Mouse (Mus musculus) heart, adult 2 months (tissue): ENCODE measurements around the gene Gm20388. TPM values are rescaled to one million over a fixed set of nuclear protein-coding genes. Genes with fewer than 3 reads are reported as not detected.
A peak's percentile ranks its signal among the peaks of the same experiment; 100 is the strongest.

ENCODE experiments used
- DNase-seq, 2 experiments: peaks; one replicate each; pipeline ENCODE4 v3.0.0; 2021
- H3K27ac ChIP-seq: fragments of 200-600 bp; 2 replicates; pipeline ENCODE4 v1.8.1; 2022
- H3K27me3 ChIP-seq: fragments of 200-500 bp; 2 replicates; pipeline ENCODE4 v1.6.1; 2012; ENCODE audit warnings: mild to moderate bottlenecking, low read length, inconsistent platforms, mixed read lengths; ENCODE audit not compliant: control insufficient read depth, insufficient read depth
- H3K36me3 ChIP-seq: fragments of 200-500 bp; 2 replicates; pipeline ENCODE4 v1.6.1; 2012; ENCODE audit warnings: low read length, inconsistent platforms; ENCODE audit not compliant: control insufficient read depth, insufficient read depth
- H3K4me1 ChIP-seq: fragments of 200-500 bp; 2 replicates; pipeline ENCODE4 v1.6.1; 2011; ENCODE audit warnings: low read length; ENCODE audit not compliant: control insufficient read depth, insufficient read depth
- H3K4me3 ChIP-seq: fragments of 200-600 bp; 2 replicates; pipeline ENCODE4 v1.8.1; 2022
- H3K79me2 ChIP-seq: fragments of 200-500 bp; replicated peaks from 2 replicates; pipeline ENCODE4 v1.6.1; 2012; ENCODE audit warnings: mild to moderate bottlenecking, inconsistent platforms, low read length, moderate library complexity, mixed read lengths; ENCODE audit not compliant: control insufficient read depth, insufficient read depth
- H3K9ac ChIP-seq: fragments of 200-500 bp; 2 replicates; pipeline ENCODE4 v1.6.1; 2012; ENCODE audit warnings: low read depth, mild to moderate bottlenecking, control low read depth, inconsistent platforms, low read length, mixed read lengths
- CTCF ChIP-seq: fragments of 200-600 bp; IDR thresholded peaks from 2 replicates; pipeline ENCODE4 v1.8.1; 2022; ENCODE audit warnings: antibody characterized with exemption, mild to moderate bottlenecking, moderate library complexity
- EP300 ChIP-seq: fragments of 200-500 bp; IDR thresholded peaks from 2 replicates; pipeline ENCODE4 v1.6.1; 2011; ENCODE audit warnings: low read depth, low read length, control low read depth; ENCODE audit not compliant: insufficient read depth
- POLR2A ChIP-seq: fragments of 200-500 bp; IDR thresholded peaks from 2 replicates; pipeline ENCODE4 v1.6.1; 2011; ENCODE audit warnings: mild to moderate bottlenecking, low read depth, low read length, control low read depth; ENCODE audit not compliant: insufficient read depth
- WGBS: fragments of 180-500 bp; shearing (Covaris S2); methylation state at CpG from one replicate; pipeline ENCODE4 v1.1.7; 2018; 5-methylcytosine and 5-hydroxymethylcytosine counted together
- intact Hi-C: fragments of 180-260 bp; cut with DNase I; formaldehyde crosslinking; loops from one replicate; pipeline ENCODE4 v1.15.1; 2025
- polyA plus RNA-seq: library from polyadenylated mRNA; depleted of rRNA; stranded (reverse); fragments of >200 nt; gene quantifications from 2 replicates; pipeline ENCODE4 v1.2.3, GENCODE M21; 2012
- total RNA-seq, 2 experiments: library from RNA; stranded (reverse); gene quantifications; 2 replicates each; pipeline ENCODE4 v1.2.3; 2021

Gene Gm20388
- total and polyA plus RNA-seq, 3 experiments = 1.8 to 32.3 TPM; not detected in 1

GRCm38 (mm10) chr8:120656322-120657052, 745.8 kb downstream of the Gm20388 start:
- H3K4me3 ChIP-seq = no peak overlapping the region
- WGBS = 93% methylated on average over 7 of the region's 7 CpGs
- no peak overlapping the region for H3K9ac ChIP-seq
- peaks cover 3% of the 10 kb centered on the region; the same call in 1 of the 2 replicates for H3K79me2 ChIP-seq
- no peaks in the 10 kb centered on the region for H3K27me3 ChIP-seq
- H3K4me1 ChIP-seq = no peaks in the 10 kb centered on the region
- H3K36me3 ChIP-seq = no peaks in the 10 kb centered on the region
- no peak for DNase-seq
- intact Hi-C loops = no loop called here
- H3K27ac ChIP-seq = no peak overlapping the region
- TF ChIP-seq POLR2A = no peak
- TF ChIP-seq EP300 = no peak
- no peak for TF ChIP-seq CTCF

GRCm38 (mm10) chr8:120657415-120657814, 746.8 kb downstream of the Gm20388 start:
- intact Hi-C loops = no loop called here
- Histone ChIP-seq H3K4me1 (no peaks in the 10 kb centered on the region), H3K27ac (no peak overlapping the region), H3K36me3 (no peaks in the 10 kb centered on the region), H3K27me3 (no peaks in the 10 kb centered on the region), H3K79me2 (peaks cover 3% of the 10 kb centered on the region; the same call in 1 of the 2 replicates), H3K9ac (no peak overlapping the region), H3K4me3 (no peak overlapping the region)
- 86% methylated on average over 8 of the region's 8 CpGs for WGBS
- no peak for DNase-seq
- no peak for TF ChIP-seq POLR2A
- TF ChIP-seq CTCF = no peak
- TF ChIP-seq EP300 = no peak

GRCm38 (mm10) chr8:120664566-120664965, 753.9 kb downstream of the Gm20388 start:
- DNase-seq = no peak

GRCm38 (mm10) chr8:120665726-120666455, 755.2 kb downstream of the Gm20388 start:
- H3K79me2 ChIP-seq = peaks cover 2% of the 10 kb centered on the region
- DNase-seq = no peak
- no peak overlapping the region for H3K27ac ChIP-seq
- TF ChIP-seq EP300 = no peak
- TF ChIP-seq CTCF = peak; percentile 34
- no peaks in the 10 kb centered on the region for H3K27me3 ChIP-seq
- intact Hi-C loops = no loop called here
- no peaks in the 10 kb centered on the region for H3K36me3 ChIP-seq
- no peak overlapping the region for H3K4me3 ChIP-seq
- WGBS = 75% methylated on average over 3 of the region's 3 CpGs
- no peak overlapping the region for H3K9ac ChIP-seq
- peaks cover 9% of the 10 kb centered on the region for H3K4me1 ChIP-seq

More at GRCm38 (mm10) chr8:120664566-120664965, 753.9 kb downstream of the Gm20388 start:
- no peaks in the 10 kb centered on the region for H3K27me3 ChIP-seq
- no peak overlapping the region for H3K4me3 ChIP-seq
- H3K9ac ChIP-seq = no peak overlapping the region
- WGBS = 75% methylated on average over 6 of the region's 6 CpGs
- H3K36me3 ChIP-seq = no peaks in the 10 kb centered on the region
- intact Hi-C loops = no loop called here
- no peak overlapping the region for H3K27ac ChIP-seq
- peaks cover 8% of the 10 kb centered on the region for H3K4me1 ChIP-seq
- no peak for TF ChIP-seq EP300
- H3K79me2 ChIP-seq = peaks cover 5% of the 10 kb centered on the region

- intact Hi-C loops = no loop called here
- Histone ChIP-seq H3K4me1 (peaks cover 10% of the 10 kb centered on the region), H3K9ac (0 out of 2 replicates have a peak overlapping the region, but pooled peaks have one; percentile 2), H3K27me3 (no peaks in the 10 kb centered on the region), H3K36me3 (peaks cover 3% of the 10 kb centered on the region; the same call in 1 of the 2 replicates), H3K4me3 (peak overlapping the region; percentile 83), H3K79me2 (peaks cover 2% of the 10 kb centered on the region), H3K27ac (peak overlapping the region; percentile 90; the same call in 1 of the 2 replicates)
- TF ChIP-seq CTCF (no peak), EP300 (no peak), POLR2A (no peak)
- DNase-seq = no peak
- 10% methylated on average over 17 of the region's 17 CpGs for WGBS
Measured at GRCm38 (mm10) chr8:120666807-120667470, 756.3 kb downstream of the Gm20388 start.
